Mouse (Mus musculus): ENCODE measurements around the gene Acss1. TPM values are rescaled to one million over a fixed set of nuclear protein-coding genes. Genes with fewer than 3 reads are reported as not detected.

Acss1 gene
- 32.1 TPM for polyA plus RNA-seq (2015; fragmentation: Illumina TruSeq; extraction: RNeasy Lipid Tissue Mini Kit (QIAGEN cat#74804); ENCODE audit: insufficient read depth, low replicate concordance)

GRCm38 (mm10) chr2:150667820-150668766 lies at the start of gene Acss1:
Gene Acss1, minus strand, starts transcription at chr2:150668500.

GRCm38 (mm10) chr2:150689223-150689800 lies 21.0 kb upstream of the Acss1 start, which contains the start of gene Vsx1:
Gene Vsx1, minus strand, starts transcription at chr2:150689360.

GRCm38 (mm10) chr2:150608087-150608799 lies 60.1 kb downstream of the Acss1 start, which contains the start of gene Apmap:
Gene Apmap, minus strand, starts transcription at chr2:150608567.

GRCm38 (mm10) chr2:150569847-150570590 lies 98.3 kb downstream of the Acss1 start, which contains the start of gene Cst7:
Gene Cst7, plus strand, starts transcription at chr2:150570415.

Other genes with a start within 250 kb of the Acss1 start
- 4.7 TPM for gene Zfp442, start 217.0 kb downstream of the Acss1 start, polyA plus RNA-seq (2015; fragmentation: Illumina TruSeq; extraction: RNeasy Lipid Tissue Mini Kit (QIAGEN cat#74804); ENCODE audit: insufficient read depth, low replicate concordance)
- gene Zfp345, start 183.4 kb downstream of the Acss1 start, polyA plus RNA-seq (2015; fragmentation: Illumina TruSeq; extraction: RNeasy Lipid Tissue Mini Kit (QIAGEN cat#74804); ENCODE audit: insufficient read depth, low replicate concordance): 0.29 TPM
- 26.4 TPM for gene Cst7, start 98.1 kb downstream of the Acss1 start, polyA plus RNA-seq (2015; fragmentation: Illumina TruSeq; extraction: RNeasy Lipid Tissue Mini Kit (QIAGEN cat#74804); ENCODE audit: insufficient read depth, low replicate concordance)
- 38.5 TPM for gene Apmap, start 59.9 kb downstream of the Acss1 start, polyA plus RNA-seq (2015; fragmentation: Illumina TruSeq; extraction: RNeasy Lipid Tissue Mini Kit (QIAGEN cat#74804); ENCODE audit: insufficient read depth, low replicate concordance)
- not detected for gene Vsx1, start 20.9 kb upstream of the Acss1 start, polyA plus RNA-seq (2015; fragmentation: Illumina TruSeq; extraction: RNeasy Lipid Tissue Mini Kit (QIAGEN cat#74804); ENCODE audit: insufficient read depth, low replicate concordance)
- 17.7 TPM for gene Entpd6, start 80.5 kb upstream of the Acss1 start, polyA plus RNA-seq (2015; fragmentation: Illumina TruSeq; extraction: RNeasy Lipid Tissue Mini Kit (QIAGEN cat#74804); ENCODE audit: insufficient read depth, low replicate concordance)
- gene Pygb, start 118.2 kb upstream of the Acss1 start, polyA plus RNA-seq (2015; fragmentation: Illumina TruSeq; extraction: RNeasy Lipid Tissue Mini Kit (QIAGEN cat#74804); ENCODE audit: insufficient read depth, low replicate concordance): 43.9 TPM
- 76.1 TPM for gene Abhd12, start 236.2 kb upstream of the Acss1 start, polyA plus RNA-seq (2015; fragmentation: Illumina TruSeq; extraction: RNeasy Lipid Tissue Mini Kit (QIAGEN cat#74804); ENCODE audit: insufficient read depth, low replicate concordance)
- gene Gins1, start 236.9 kb upstream of the Acss1 start, polyA plus RNA-seq (2015; fragmentation: Illumina TruSeq; extraction: RNeasy Lipid Tissue Mini Kit (QIAGEN cat#74804); ENCODE audit: insufficient read depth, low replicate concordance): 11.7 TPM

All from spleen, adult 10 weeks (tissue).